Mouse (Mus musculus): ENCODE measurements around the gene Il11. TPM values are rescaled to one million over a fixed set of nuclear protein-coding genes. Genes with fewer than 3 reads are reported as not detected.

The Il11 gene
- polyA plus RNA-seq, 1 experiment = 1.3 TPM

GRCm38 (mm10) chr7:4732968-4733392 is 49.7 kb downstream of the Il11 start:
- Histone ChIP-seq H3K36me3 (ENCODE audit: control insufficient read depth, insufficient read depth) (no peaks in the 10 kb centered on the region), H3K4me3 (ENCODE audit: insufficient read depth, poor library complexity, severe bottlenecking) (no peak overlapping the region), H3K27me3 (ENCODE audit: control insufficient read depth, insufficient read depth, insufficient read length) (no peaks in the 10 kb centered on the region), H3K79me3 (ENCODE audit: low read depth) (no peaks in the 10 kb centered on the region), H3K79me2 (ENCODE audit: control insufficient read depth, insufficient read depth) (no peaks in the 10 kb centered on the region), H3ac (ENCODE audit: control insufficient read depth, insufficient read length, low read depth) (no peak overlapping the region)
- TF ChIP-seq FOSL1 (IDR thresholded peaks at IDR 0.05; ENCODE audit: insufficient read depth, low read length, poor library complexity, severe bottlenecking) (no peak), MAX (IDR thresholded peaks at IDR 0.05) (no peak), MYOG (IDR thresholded peaks at IDR 0.05; ENCODE audit: control insufficient read depth, extremely low read depth, insufficient read length) (no peak)

- TF ChIP-seq CEBPB (IDR thresholded peaks at IDR 0.05; ENCODE audit: low read depth) = no peak
- TF ChIP-seq MYOG (IDR thresholded peaks at IDR 0.05; ENCODE audit: control insufficient read depth, extremely low read depth, insufficient read length) = no peak
- no peak for TF ChIP-seq MYOD1 (IDR thresholded peaks at IDR 0.05; ENCODE audit: control insufficient read depth, insufficient read length, low read depth)
- TF ChIP-seq MAX (IDR thresholded peaks at IDR 0.05) = no peak
- no peak for TF ChIP-seq CTCF (IDR thresholded peaks at IDR 0.05; ENCODE audit: control insufficient read depth, insufficient read depth, insufficient read length)
- TF ChIP-seq USF1 (IDR thresholded peaks at IDR 0.05; ENCODE audit: low read depth) = no peak
- no peak for TF ChIP-seq FOSL1 (IDR thresholded peaks at IDR 0.05; ENCODE audit: insufficient read depth, low read length, poor library complexity, severe bottlenecking)
- H3K36me3 ChIP-seq (ENCODE audit: control insufficient read depth, insufficient read depth) = no peaks in the 10 kb centered on the region
- no peak overlapping the region for H3ac ChIP-seq (ENCODE audit: control insufficient read depth, insufficient read length, low read depth)
- no peak overlapping the region for H3K4me3 ChIP-seq (ENCODE audit: insufficient read depth, poor library complexity, severe bottlenecking)
- H3K27me3 ChIP-seq (ENCODE audit: control insufficient read depth, insufficient read depth, insufficient read length) = no peaks in the 10 kb centered on the region
- H3K79me2 ChIP-seq (ENCODE audit: control insufficient read depth, insufficient read depth) = no peaks in the 10 kb centered on the region
- H3K79me3 ChIP-seq (ENCODE audit: low read depth) = no peaks in the 10 kb centered on the region
Measured at GRCm38 (mm10) chr7:4731090-4731489, 51.6 kb downstream of the Il11 start.

DNA sequence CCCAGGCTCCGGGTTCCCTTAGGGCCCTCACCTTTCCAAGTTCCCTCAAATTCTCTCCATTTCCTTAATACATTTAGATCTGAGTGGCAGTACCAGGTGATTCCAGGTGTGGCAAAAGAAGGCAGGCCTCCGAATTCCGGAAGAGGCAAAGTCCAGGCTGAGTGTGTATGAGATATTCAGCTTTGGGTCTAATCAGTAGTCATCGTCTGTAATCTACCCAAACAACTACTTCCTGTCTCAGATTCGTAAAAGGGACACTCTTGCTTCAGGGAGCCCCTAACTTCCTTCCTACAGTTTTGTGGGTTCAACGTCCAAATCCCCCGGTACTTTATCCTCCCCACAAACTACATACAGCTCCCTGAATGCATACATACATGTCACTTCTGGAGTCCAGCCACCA is 57.5 kb downstream of the Il11 start, which contains the start of gene Tmem150b:
Gene Tmem150b (minus strand): TSS at position 81 of the 400 bp plus-strand sequence.
- TF ChIP-seq CEBPB (IDR thresholded peaks at IDR 0.05; ENCODE audit: low read depth) (no peak), FOSL1 (IDR thresholded peaks at IDR 0.05; ENCODE audit: insufficient read depth, low read length, poor library complexity, severe bottlenecking) (no peak), MYOD1 (IDR thresholded peaks at IDR 0.05; ENCODE audit: control insufficient read depth, insufficient read length, low read depth) (no peak), USF1 (IDR thresholded peaks at IDR 0.05; ENCODE audit: low read depth) (no peak), MAX (IDR thresholded peaks at IDR 0.05) (no peak), MYOG (IDR thresholded peaks at IDR 0.05; ENCODE audit: control insufficient read depth, extremely low read depth, insufficient read length) (no peak), CTCF (IDR thresholded peaks at IDR 0.05; ENCODE audit: control insufficient read depth, insufficient read depth, insufficient read length) (no peak)
- Histone ChIP-seq H3K27me3 (ENCODE audit: control insufficient read depth, insufficient read depth, insufficient read length) (no peaks in the 10 kb centered on the region), H3K36me3 (ENCODE audit: control insufficient read depth, insufficient read depth) (no peaks in the 10 kb centered on the region)

GRCm38 (mm10) chr7:4724359-4724758 is 58.3 kb downstream of the Il11 start:
- Histone ChIP-seq H3ac (ENCODE audit: control insufficient read depth, insufficient read length, low read depth) (no peak overlapping the region), H3K36me3 (ENCODE audit: control insufficient read depth, insufficient read depth) (no peaks in the 10 kb centered on the region), H3K79me2 (ENCODE audit: control insufficient read depth, insufficient read depth) (no peaks in the 10 kb centered on the region), H3K79me3 (ENCODE audit: low read depth) (no peaks in the 10 kb centered on the region), H3K27me3 (ENCODE audit: control insufficient read depth, insufficient read depth, insufficient read length) (no peaks in the 10 kb centered on the region), H3K4me3 (ENCODE audit: insufficient read depth, poor library complexity, severe bottlenecking) (no peak overlapping the region)
- TF ChIP-seq MAX (IDR thresholded peaks at IDR 0.05) (no peak), USF1 (IDR thresholded peaks at IDR 0.05; ENCODE audit: low read depth) (no peak), CTCF (IDR thresholded peaks at IDR 0.05; ENCODE audit: control insufficient read depth, insufficient read depth, insufficient read length) (no peak), MYOD1 (IDR thresholded peaks at IDR 0.05; ENCODE audit: control insufficient read depth, insufficient read length, low read depth) (no peak), FOSL1 (IDR thresholded peaks at IDR 0.05; ENCODE audit: insufficient read depth, low read length, poor library complexity, severe bottlenecking) (no peak), CEBPB (IDR thresholded peaks at IDR 0.05; ENCODE audit: low read depth) (no peak), MYOG (IDR thresholded peaks at IDR 0.05; ENCODE audit: control insufficient read depth, extremely low read depth, insufficient read length) (no peak)

More for the DNA sequence above, 57.5 kb downstream of the Il11 start, which contains the start of gene Tmem150b:
- no peaks in the 10 kb centered on the region for H3K79me3 ChIP-seq (ENCODE audit: low read depth)
- no peak within 1 kb of the TSS for H3ac ChIP-seq (ENCODE audit: control insufficient read depth, insufficient read length, low read depth)
- no peaks in the 10 kb centered on the region for H3K79me2 ChIP-seq (ENCODE audit: control insufficient read depth, insufficient read depth)
- H3K4me3 ChIP-seq (ENCODE audit: insufficient read depth, poor library complexity, severe bottlenecking) = no peak within 1 kb of the TSS

DNA sequence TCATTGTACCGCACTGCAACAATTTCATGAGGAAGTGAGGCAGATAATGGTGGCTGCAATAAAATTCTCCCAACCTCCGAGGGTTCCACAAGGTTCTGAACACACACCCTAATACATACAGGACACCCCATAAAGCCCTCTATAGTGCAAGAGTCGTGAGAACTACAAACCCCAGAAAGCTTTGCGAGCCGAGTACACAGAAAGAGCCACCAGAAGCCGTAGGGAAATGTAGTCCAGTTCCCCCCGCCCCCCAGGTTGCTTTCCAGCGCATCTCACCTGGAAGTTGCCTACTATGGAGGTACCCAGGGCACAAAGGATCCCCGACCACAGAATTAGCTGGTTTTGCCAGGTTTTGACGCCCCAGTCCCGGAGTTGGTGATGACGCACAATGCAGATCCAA is 59.2 kb downstream of the Il11 start:
- no peaks in the 10 kb centered on the region for H3K79me3 ChIP-seq (ENCODE audit: low read depth)
- no peak overlapping the region for H3ac ChIP-seq (ENCODE audit: control insufficient read depth, insufficient read length, low read depth)
- H3K4me3 ChIP-seq (ENCODE audit: insufficient read depth, poor library complexity, severe bottlenecking) = no peak overlapping the region
- no peaks in the 10 kb centered on the region for H3K36me3 ChIP-seq (ENCODE audit: control insufficient read depth, insufficient read depth)
- H3K79me2 ChIP-seq (ENCODE audit: control insufficient read depth, insufficient read depth) = no peaks in the 10 kb centered on the region
- TF ChIP-seq MYOD1 (IDR thresholded peaks at IDR 0.05; ENCODE audit: control insufficient read depth, insufficient read length, low read depth) = no peak
- no peak for TF ChIP-seq USF1 (IDR thresholded peaks at IDR 0.05; ENCODE audit: low read depth)
- no peak for TF ChIP-seq CEBPB (IDR thresholded peaks at IDR 0.05; ENCODE audit: low read depth)
- TF ChIP-seq CTCF (IDR thresholded peaks at IDR 0.05; ENCODE audit: control insufficient read depth, insufficient read depth, insufficient read length) = no peak
- no peak for TF ChIP-seq MYOG (IDR thresholded peaks at IDR 0.05; ENCODE audit: control insufficient read depth, extremely low read depth, insufficient read length)
- no peak for TF ChIP-seq FOSL1 (IDR thresholded peaks at IDR 0.05; ENCODE audit: insufficient read depth, low read length, poor library complexity, severe bottlenecking)
- no peak for TF ChIP-seq MAX (IDR thresholded peaks at IDR 0.05)
- H3K27me3 ChIP-seq (ENCODE audit: control insufficient read depth, insufficient read depth, insufficient read length) = no peaks in the 10 kb centered on the region

Other genes with a start within 250 kb of the Il11 start
- gene Syt5, start 235.3 kb downstream of the Il11 start, polyA plus RNA-seq (2012; fragmentation: generic; extraction: Trizol) = 0.11 TPM
- not detected for gene Ptprh, start 178.8 kb downstream of the Il11 start, polyA plus RNA-seq (2012; fragmentation: generic; extraction: Trizol)
- 2.8 TPM for gene Tmem86b, start 151.4 kb downstream of the Il11 start, polyA plus RNA-seq (2012; fragmentation: generic; extraction: Trizol)
- gene Ppp6r1, start 123.8 kb downstream of the Il11 start, polyA plus RNA-seq (2012; fragmentation: generic; extraction: Trizol) = 56.1 TPM
- gene Hspbp1, start 97.8 kb downstream of the Il11 start, polyA plus RNA-seq (2012; fragmentation: generic; extraction: Trizol) = 110 TPM
- gene Brsk1, start 92.3 kb downstream of the Il11 start, polyA plus RNA-seq (2012; fragmentation: generic; extraction: Trizol) = 15.3 TPM
- 0.07 TPM for gene Tmem150b, start 57.6 kb downstream of the Il11 start, polyA plus RNA-seq (2012; fragmentation: generic; extraction: Trizol)
- 12.7 TPM for gene Kmt5c, start 42.7 kb downstream of the Il11 start, polyA plus RNA-seq (2012; fragmentation: generic; extraction: Trizol)
- gene Cox6b2, start 29.8 kb downstream of the Il11 start, polyA plus RNA-seq (2012; fragmentation: generic; extraction: Trizol) = 0.26 TPM
- gene Fam71e2, start 11.6 kb downstream of the Il11 start, polyA plus RNA-seq (2012; fragmentation: generic; extraction: Trizol) = not detected
- 0.84 TPM for gene Tmem190, start 78 bp upstream of the Il11 start, polyA plus RNA-seq (2012; fragmentation: generic; extraction: Trizol)
- gene Tmem238, start 6.8 kb upstream of the Il11 start, polyA plus RNA-seq (2012; fragmentation: generic; extraction: Trizol) = 22.9 TPM
- 3,556 TPM for gene Rpl28, start 10.0 kb upstream of the Il11 start, polyA plus RNA-seq (2012; fragmentation: generic; extraction: Trizol)
- gene Ube2s, start 29.7 kb upstream of the Il11 start, polyA plus RNA-seq (2012; fragmentation: generic; extraction: Trizol) = 599 TPM
- gene Shisa7, start 61.8 kb upstream of the Il11 start, polyA plus RNA-seq (2012; fragmentation: generic; extraction: Trizol) = not detected
- 0.32 TPM for gene Isoc2b, start 87.4 kb upstream of the Il11 start, polyA plus RNA-seq (2012; fragmentation: generic; extraction: Trizol)
- 3.7 TPM for gene Isoc2a, start 94.3 kb upstream of the Il11 start, polyA plus RNA-seq (2012; fragmentation: generic; extraction: Trizol)
- gene Gm36210, start 123.7 kb upstream of the Il11 start, polyA plus RNA-seq (2012; fragmentation: generic; extraction: Trizol) = not detected
- 9.0 TPM for gene Zfp628, start 132.4 kb upstream of the Il11 start, polyA plus RNA-seq (2012; fragmentation: generic; extraction: Trizol)
- 2.7 TPM for gene Nat14, start 139.2 kb upstream of the Il11 start, polyA plus RNA-seq (2012; fragmentation: generic; extraction: Trizol)
- 3.7 TPM for gene Ssc5d, start 142.9 kb upstream of the Il11 start, polyA plus RNA-seq (2012; fragmentation: generic; extraction: Trizol)
- gene Sbk2, start 181.5 kb upstream of the Il11 start, polyA plus RNA-seq (2012; fragmentation: generic; extraction: Trizol) = 0.06 TPM
- 0.02 TPM for gene Sbk3, start 188.3 kb upstream of the Il11 start, polyA plus RNA-seq (2012; fragmentation: generic; extraction: Trizol)
- 10.1 TPM for gene Zfp579, start 213.3 kb upstream of the Il11 start, polyA plus RNA-seq (2012; fragmentation: generic; extraction: Trizol)
- 12.9 TPM for gene Zfp524, start 231.6 kb upstream of the Il11 start, polyA plus RNA-seq (2012; fragmentation: generic; extraction: Trizol)
- 30.6 TPM for gene Fiz1, start 231.8 kb upstream of the Il11 start, polyA plus RNA-seq (2012; fragmentation: generic; extraction: Trizol)
- gene Gm44973, start 232.6 kb upstream of the Il11 start, polyA plus RNA-seq (2012; fragmentation: generic; extraction: Trizol) = not detected
- gene Zfp865, start 237.5 kb upstream of the Il11 start, polyA plus RNA-seq (2012; fragmentation: generic; extraction: Trizol) = 16.5 TPM
- 0.34 TPM for gene Ccdc106, start 237.7 kb upstream of the Il11 start, polyA plus RNA-seq (2012; fragmentation: generic; extraction: Trizol)

All from C2C12 (cell line).